Mouse (Mus musculus) ES-E14 (cell line): ENCODE results near the gene Dusp14. TPM values are rescaled to one million over a fixed set of nuclear protein-coding genes. Genes with fewer than 3 reads are reported as not detected.

Experiments used
- DNase-seq: peaks from one replicate; pipeline ENCODE4 v3.0.0-alpha.2; 2013; ENCODE audit warnings: low read depth, low spot score
- H3K27ac ChIP-seq: 2 replicates; pipeline ENCODE4 v1.5.1; 2012; ENCODE audit warnings: low read depth, mild to moderate bottlenecking, low read length, moderate library complexity, mixed read lengths; ENCODE audit not compliant: poor library complexity, insufficient read depth, severe bottlenecking
- H3K36me3 ChIP-seq: 2 replicates; pipeline ENCODE4 v1.6.1; 2012; ENCODE audit warnings: mild to moderate bottlenecking, low read length, moderate library complexity, mixed read lengths; ENCODE audit not compliant: control insufficient read depth, poor library complexity, insufficient read depth, severe bottlenecking
- H3K4me1 ChIP-seq, 2 experiments: fragments of 150-350 bp in 1 of 2; sonication (generic) in 1 of 2; 2 replicates each; pipeline ENCODE4 v1.6.1; 2012; ENCODE audit warnings: low read length in 2 of 2, mild to moderate bottlenecking in 1 of 2, mixed read lengths in 1 of 2; ENCODE audit not compliant: control insufficient read depth in 2 of 2, insufficient read depth in 2 of 2, poor library complexity in 1 of 2
- H3K4me3 ChIP-seq, 2 experiments: fragments of 150-350 bp in 1 of 2; sonication (generic) in 1 of 2; 2 replicates each; pipeline ENCODE4 v1.5.1; 2012; ENCODE audit warnings: low read length in 2 of 2, low read depth in 1 of 2, mild to moderate bottlenecking in 1 of 2, mixed read lengths in 1 of 2; ENCODE audit not compliant: insufficient read depth in 1 of 2, poor library complexity in 1 of 2, severe bottlenecking in 1 of 2
- H3K9ac ChIP-seq: 2 replicates; pipeline ENCODE4 v1.6.1; 2012; ENCODE audit warnings: low read depth, mild to moderate bottlenecking, low read length, mixed read lengths; ENCODE audit not compliant: poor library complexity, insufficient read depth, severe bottlenecking
- H3K9me3 ChIP-seq: fragments of 150-350 bp; sonication (generic); 2 replicates; pipeline ENCODE4 v1.6.1; 2012; ENCODE audit warnings: low read depth, mild to moderate bottlenecking, low read length; ENCODE audit not compliant: control insufficient read depth, insufficient read depth
- CHD2 ChIP-seq: IDR thresholded peaks from 2 replicates; pipeline ENCODE4 v1.6.1; 2014; ENCODE audit warnings: mild to moderate bottlenecking, low read depth, low read length, inconsistent platforms
- HCFC1 ChIP-seq: IDR thresholded peaks from 2 replicates; pipeline ENCODE4 v1.6.1; 2012; ENCODE audit warnings: low read length, inconsistent platforms, borderline replicate concordance; ENCODE audit not compliant: insufficient read depth
- MAFK ChIP-seq: IDR thresholded peaks from 2 replicates; pipeline ENCODE4 v1.6.1; 2014; ENCODE audit warnings: mild to moderate bottlenecking, low read depth, low read length, inconsistent platforms; ENCODE audit not compliant: insufficient read depth
- ZC3H11A ChIP-seq: IDR thresholded peaks from 2 replicates; pipeline ENCODE4 v1.6.1; 2012; ENCODE audit warnings: low read depth, mild to moderate bottlenecking, inconsistent platforms, low read length, borderline replicate concordance
- ZNF384 ChIP-seq: IDR thresholded peaks from 2 replicates; pipeline ENCODE4 v1.6.1; 2012; ENCODE audit warnings: low read depth, low read length, inconsistent platforms
- in situ Hi-C, 2 experiments: fragments of 600-800 bp; cut with MboI; formaldehyde crosslinking; loops; one replicate each; pipeline ENCODE4 v1.15.1; 2025; ENCODE audit warnings: low sequenced_read_pairs in 2 of 2, inconsistent platforms in 1 of 2; ENCODE audit not compliant: unreplicated experiment in 2 of 2
- total RNA-seq: library from RNA; depleted of rRNA; stranded (reverse); fragments of 300-350 nt; gene quantifications from 2 replicates; pipeline ENCODE4 v1.2.3, GENCODE M21; 2012

Dusp14 gene
- total RNA-seq, 1 experiment: 24.0 TPM

GRCm38 (mm10) chr11:84068191-84069033 lies 649 bp downstream of the Dusp14 start:
- no peaks in the 10 kb centered on the region for H3K36me3 ChIP-seq
- TF ChIP-seq MAFK (no peak), CHD2 (no peak), HCFC1 (no peak), ZC3H11A (no peak), ZNF384 (no peak)
- no peaks in the 10 kb centered on the region for H3K9me3 ChIP-seq
- peaks cover 4 to 9% of the 10 kb centered on the region in 2 experiments; a peak in 2 of 4 replicates for H3K4me1 ChIP-seq
- peak overlapping the region; percentile 72 for H3K9ac ChIP-seq
- in situ Hi-C loops: no loop called here
- peak overlapping the region; percentile 74 to 89 for H3K4me3 ChIP-seq
- DNase-seq: peak; percentile 27
- H3K27ac ChIP-seq: no peak overlapping the region

GRCm38 (mm10) chr11:84067720-84068190 lies 1.3 kb downstream of the Dusp14 start:
- no peak for TF ChIP-seq CHD2
- TF ChIP-seq ZC3H11A: no peak
- no peak for TF ChIP-seq HCFC1
- no peak for TF ChIP-seq MAFK
- no peak for TF ChIP-seq ZNF384
- no peaks in the 10 kb centered on the region for H3K36me3 ChIP-seq
- peak; percentile 26 for DNase-seq
- H3K9ac ChIP-seq: peak overlapping the region; percentile 72
- peaks cover 4 to 9% of the 10 kb centered on the region in 2 experiments; a peak in 2 of 4 replicates for H3K4me1 ChIP-seq
- in situ Hi-C loops: no loop called here
- H3K4me3 ChIP-seq: peak overlapping the region; percentile 74 to 89
- H3K27ac ChIP-seq: no peak overlapping the region
- no peaks in the 10 kb centered on the region for H3K9me3 ChIP-seq

- no peaks in the 10 kb centered on the region for H3K36me3 ChIP-seq
- H3K27ac ChIP-seq: no peak overlapping the region
- peak; percentile 19 for DNase-seq
- no peaks in the 10 kb centered on the region for H3K9me3 ChIP-seq
- in situ Hi-C loops: no loop called here
- TF ChIP-seq HCFC1 (no peak), ZNF384 (no peak), CHD2 (no peak), ZC3H11A (no peak), MAFK (no peak)
- H3K4me3 ChIP-seq: peak overlapping the region; percentile 74 to 89; a peak in 3 of 4 replicates
- H3K9ac ChIP-seq: no peak overlapping the region; the same call in 1 of the 2 replicates
- H3K4me1 ChIP-seq: peaks cover 4 to 9% of the 10 kb centered on the region in 2 experiments; a peak in 2 of 4 replicates
Observed at GRCm38 (mm10) chr11:84066927-84067645, 2.0 kb downstream of the Dusp14 start.

- no peaks in the 10 kb centered on the region for H3K36me3 ChIP-seq
- no peaks in the 10 kb centered on the region for H3K9me3 ChIP-seq
- H3K9ac ChIP-seq: no peak overlapping the region
- DNase-seq: no peak
- peaks cover 7 to 9% of the 10 kb centered on the region in 2 experiments; a peak in 2 of 4 replicates for H3K4me1 ChIP-seq
- no peak overlapping the region for H3K27ac ChIP-seq
- H3K4me3 ChIP-seq: no peak overlapping the region
- no peak for TF ChIP-seq ZNF384
- in situ Hi-C loops: no loop called here
Observed at GRCm38 (mm10) chr11:84066071-84066481, 3.0 kb downstream of the Dusp14 start.
